Mouse (Mus musculus): ENCODE results near the gene Sapcd1. TPM values are rescaled to one million over a fixed set of nuclear protein-coding genes. Genes with fewer than 3 reads are reported as not detected.

Sapcd1 gene
- polyA plus RNA-seq, 1 experiment from 2014 or later = 3.0 TPM

DNA sequence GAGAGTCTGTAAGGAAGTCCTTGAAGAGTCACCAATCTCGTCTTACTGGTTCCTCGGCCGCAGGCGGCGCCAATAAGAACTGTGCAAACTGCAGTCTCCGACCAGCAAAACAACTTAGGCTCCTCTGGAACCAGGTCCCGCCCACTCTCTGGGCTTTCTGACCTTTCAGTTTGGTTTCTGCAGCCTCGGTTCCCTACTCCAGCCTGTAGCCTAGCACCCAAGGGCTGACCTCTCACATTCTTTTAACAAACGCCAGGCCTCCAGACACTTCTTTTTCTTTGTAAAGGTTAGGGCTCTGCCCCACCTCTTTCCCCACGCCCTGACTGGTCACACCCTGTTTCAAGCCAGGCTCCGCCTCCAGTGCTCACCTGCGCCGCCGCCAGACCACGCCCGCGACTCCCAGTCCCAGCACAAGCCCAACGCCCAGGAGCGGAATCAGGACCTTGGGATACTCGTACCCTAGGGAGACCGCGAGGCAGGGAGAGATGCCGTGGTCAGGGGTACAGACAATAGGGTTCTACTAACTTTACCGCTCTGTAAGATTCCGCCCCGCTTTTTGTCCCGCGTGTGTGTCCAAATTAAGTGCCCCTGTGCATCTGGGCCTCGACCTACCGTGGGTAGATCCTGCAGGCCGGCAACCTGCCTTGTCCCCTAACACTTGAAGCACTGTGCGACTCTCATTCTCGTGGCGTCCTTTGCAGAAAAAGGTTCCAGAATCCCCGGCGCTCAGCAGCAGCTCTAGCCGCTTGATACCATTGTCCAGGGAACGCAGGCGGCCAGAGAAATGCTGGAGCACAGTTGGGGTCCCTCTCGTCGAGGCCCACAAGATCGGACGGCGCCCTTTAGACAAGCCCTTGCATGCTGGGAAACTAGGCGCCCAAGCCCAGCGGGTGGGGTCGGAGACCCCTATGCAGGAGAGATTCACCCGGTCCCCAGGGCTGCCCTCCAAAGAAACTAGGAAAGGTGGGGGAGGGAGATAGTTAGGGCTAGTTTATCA is 37.4 kb upstream of the Sapcd1 start, which contains the start of gene Ly6g6c:
Ly6g6c (plus strand) TSS at position 438 of the 997 bp plus-strand sequence.
- Histone ChIP-seq H3K9me3 (replicated peaks; ENCODE audit: control insufficient read depth, low read length) (no peaks in the 10 kb centered on the region), H3K36me3 (ENCODE audit: control insufficient read depth, insufficient read depth) (peaks cover 11% of the 10 kb centered on the region; the same call in 1 of the 2 replicates), H3K4me1 (ENCODE audit: control insufficient read depth, insufficient read depth, low read length) (peaks cover 15% of the 10 kb centered on the region), H3K27ac (ENCODE audit: low read length) (no peak within 1 kb of the TSS), H3K9ac (ENCODE audit: low read length) (peak within 1 kb of the TSS; percentile 50; the same call in 1 of the 2 replicates), H3K4me2 (ENCODE audit: low read depth, low read length) (peak within 1 kb of the TSS; percentile 74), H3K27me3 (ENCODE audit: control insufficient read depth, insufficient read depth, low read length) (peaks cover 28% of the 10 kb centered on the region), H3K4me3 (ENCODE audit: low read length) (peak within 1 kb of the TSS; percentile 47)
- peak; percentile 35; the same call in 1 of the 2 replicates for ATAC-seq (replicated peaks; ENCODE audit: extremely low read depth, insufficient read depth, low FRiP score)
- WGBS = 3% methylated on average over 48 of the region's 48 CpGs

DNA sequence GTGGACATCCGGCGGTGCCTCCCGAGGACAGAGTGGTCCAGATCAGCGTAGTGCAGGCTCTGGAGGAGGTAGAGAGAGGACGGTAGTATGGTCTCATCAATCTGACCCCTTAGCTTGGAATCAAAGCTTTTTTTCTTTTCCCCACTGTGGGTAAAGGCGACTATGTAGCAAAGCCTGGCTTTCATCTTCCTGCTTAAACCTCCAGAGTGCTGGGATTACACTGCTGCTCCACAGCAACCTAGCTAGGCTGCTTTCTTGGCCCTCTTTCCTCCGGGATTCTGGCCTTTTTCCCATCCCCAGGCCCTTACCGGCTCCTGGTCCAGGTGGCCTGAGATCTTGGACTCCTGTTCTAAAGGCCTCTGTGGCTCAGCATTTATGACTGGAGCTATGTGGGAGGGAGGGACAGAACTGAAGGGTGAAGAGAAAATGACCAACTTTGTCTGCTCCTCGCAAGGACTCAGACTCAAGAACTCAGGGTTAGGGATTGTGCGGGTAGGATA is 36.6 kb upstream of the Sapcd1 start:
- Histone ChIP-seq H3K4me2 (ENCODE audit: low read depth, low read length) (peak overlapping the region; percentile 74), H3K9ac (ENCODE audit: low read length) (no peak overlapping the region)
- WGBS = 31% methylated on average over 10 of the region's 10 CpGs

DNA sequence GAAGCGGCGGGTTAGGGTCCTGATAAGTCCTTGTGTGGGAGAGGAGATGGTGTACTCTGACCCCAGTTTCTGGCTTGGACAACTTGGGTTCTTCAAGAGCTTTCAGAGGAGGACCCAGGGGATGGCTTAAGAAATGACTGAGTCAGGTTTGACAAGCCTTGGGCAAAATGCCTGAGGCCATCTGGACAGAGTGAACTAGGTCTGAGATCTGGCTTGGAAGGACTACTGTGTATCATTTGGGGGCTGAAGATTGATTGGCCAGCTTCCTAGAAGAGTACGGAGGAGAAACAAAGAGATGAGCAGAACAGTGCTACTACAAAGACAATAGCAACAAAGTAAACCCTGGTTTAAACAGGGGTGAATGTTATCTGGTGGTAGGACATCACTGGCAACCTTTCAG is 35.6 kb upstream of the Sapcd1 start:
- Histone ChIP-seq H3K27ac (ENCODE audit: low read length) (no peak overlapping the region), H3K9ac (ENCODE audit: low read length) (no peak overlapping the region), H3K4me2 (ENCODE audit: low read depth, low read length) (no peak overlapping the region), H3K27me3 (ENCODE audit: control insufficient read depth, insufficient read depth, low read length) (peaks cover 28% of the 10 kb centered on the region), H3K4me1 (ENCODE audit: control insufficient read depth, insufficient read depth, low read length) (peaks cover 20% of the 10 kb centered on the region), H3K4me3 (ENCODE audit: low read length) (no peak overlapping the region), H3K9me3 (replicated peaks; ENCODE audit: control insufficient read depth, low read length) (no peaks in the 10 kb centered on the region), H3K36me3 (ENCODE audit: control insufficient read depth, insufficient read depth) (peaks cover 12% of the 10 kb centered on the region)
- no peak for ATAC-seq (replicated peaks; ENCODE audit: extremely low read depth, insufficient read depth, low FRiP score)
- 77% methylated on average over 3 of the region's 3 CpGs for WGBS

More for the DNA sequence above, 36.6 kb upstream of the Sapcd1 start:
- H3K4me1 ChIP-seq (ENCODE audit: control insufficient read depth, insufficient read depth, low read length) = peaks cover 20% of the 10 kb centered on the region
- H3K9me3 ChIP-seq (replicated peaks; ENCODE audit: control insufficient read depth, low read length) = no peaks in the 10 kb centered on the region
- H3K36me3 ChIP-seq (ENCODE audit: control insufficient read depth, insufficient read depth) = peaks cover 11% of the 10 kb centered on the region; the same call in 1 of the 2 replicates
- H3K27ac ChIP-seq (ENCODE audit: low read length) = no peak overlapping the region
- peak overlapping the region; percentile 47 for H3K4me3 ChIP-seq (ENCODE audit: low read length)
- H3K27me3 ChIP-seq (ENCODE audit: control insufficient read depth, insufficient read depth, low read length) = peaks cover 28% of the 10 kb centered on the region
- ATAC-seq (replicated peaks; ENCODE audit: extremely low read depth, insufficient read depth, low FRiP score) = no peak

DNA sequence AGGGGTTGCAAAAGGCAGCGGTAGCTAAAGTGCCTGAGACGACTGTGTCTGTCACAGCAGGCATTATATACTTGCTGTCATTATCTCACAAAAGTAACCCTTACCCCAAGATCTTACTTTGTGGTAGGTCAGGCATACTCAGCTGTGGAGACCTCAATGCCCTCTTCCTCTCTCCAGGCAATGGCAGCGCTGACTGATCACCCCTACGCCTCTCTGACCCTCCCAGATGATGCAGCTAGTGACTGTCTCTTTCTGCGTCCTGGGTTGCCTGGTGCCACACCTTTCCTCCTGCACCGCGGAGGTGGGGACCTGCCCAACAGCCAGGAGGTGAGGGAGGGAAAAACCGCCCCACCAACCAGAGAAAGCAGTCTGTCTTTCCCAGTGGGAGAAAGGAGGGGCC is 33.5 kb upstream of the Sapcd1 start:
- 80% methylated on average over 8 of the region's 8 CpGs for WGBS
- Histone ChIP-seq H3K9ac (ENCODE audit: low read length) (no peak overlapping the region), H3K27me3 (ENCODE audit: control insufficient read depth, insufficient read depth, low read length) (peaks cover 17% of the 10 kb centered on the region), H3K27ac (ENCODE audit: low read length) (no peak overlapping the region), H3K4me2 (ENCODE audit: low read depth, low read length) (no peak overlapping the region), H3K4me3 (ENCODE audit: low read length) (no peak overlapping the region), H3K36me3 (ENCODE audit: control insufficient read depth, insufficient read depth) (peaks cover 31% of the 10 kb centered on the region), H3K4me1 (ENCODE audit: control insufficient read depth, insufficient read depth, low read length) (peaks cover 20% of the 10 kb centered on the region), H3K9me3 (replicated peaks; ENCODE audit: control insufficient read depth, low read length) (no peaks in the 10 kb centered on the region)
- no peak for ATAC-seq (replicated peaks; ENCODE audit: extremely low read depth, insufficient read depth, low FRiP score)

DNA sequence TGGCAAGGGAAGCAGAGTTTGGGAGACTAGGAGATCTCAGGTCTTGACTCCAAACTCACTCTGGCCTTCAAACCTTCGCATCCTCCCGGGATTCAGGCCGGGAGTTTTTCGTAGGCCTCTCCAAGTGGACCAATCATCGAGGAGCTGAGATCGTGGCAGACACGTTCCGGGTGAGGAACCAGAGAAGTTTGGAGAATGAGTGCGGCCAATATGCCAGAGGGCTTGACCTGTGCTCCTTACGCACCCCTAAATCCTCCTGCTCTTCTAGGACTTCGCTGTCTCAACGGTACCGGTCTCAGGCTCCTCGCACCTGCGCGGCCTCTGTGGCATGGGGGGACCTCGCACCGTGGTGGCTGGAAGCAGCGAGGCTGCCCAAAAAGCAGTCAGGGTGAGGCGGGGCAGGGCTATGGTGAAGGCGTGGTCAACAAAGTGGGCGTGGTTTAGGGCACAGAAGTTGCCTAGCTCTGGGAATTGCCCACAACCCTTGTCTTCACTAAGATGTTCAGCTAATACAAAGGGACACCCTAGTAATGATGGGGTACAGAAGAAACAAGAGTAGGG is 33.0 kb upstream of the Sapcd1 start:
- no peak for ATAC-seq (replicated peaks; ENCODE audit: extremely low read depth, insufficient read depth, low FRiP score)
- no peak overlapping the region for H3K27ac ChIP-seq (ENCODE audit: low read length)
- H3K4me1 ChIP-seq (ENCODE audit: control insufficient read depth, insufficient read depth, low read length) = peaks cover 22% of the 10 kb centered on the region
- peak overlapping the region; percentile 85 for H3K4me3 ChIP-seq (ENCODE audit: low read length)
- H3K27me3 ChIP-seq (ENCODE audit: control insufficient read depth, insufficient read depth, low read length) = peaks cover 12% of the 10 kb centered on the region
- no peak overlapping the region for H3K9ac ChIP-seq (ENCODE audit: low read length)
- peak overlapping the region; percentile 89 for H3K4me2 ChIP-seq (ENCODE audit: low read depth, low read length)
- H3K36me3 ChIP-seq (ENCODE audit: control insufficient read depth, insufficient read depth) = peaks cover 36% of the 10 kb centered on the region
- H3K9me3 ChIP-seq (replicated peaks; ENCODE audit: control insufficient read depth, low read length) = no peaks in the 10 kb centered on the region
- WGBS = 69% methylated on average over 22 of the region's 22 CpGs

DNA sequence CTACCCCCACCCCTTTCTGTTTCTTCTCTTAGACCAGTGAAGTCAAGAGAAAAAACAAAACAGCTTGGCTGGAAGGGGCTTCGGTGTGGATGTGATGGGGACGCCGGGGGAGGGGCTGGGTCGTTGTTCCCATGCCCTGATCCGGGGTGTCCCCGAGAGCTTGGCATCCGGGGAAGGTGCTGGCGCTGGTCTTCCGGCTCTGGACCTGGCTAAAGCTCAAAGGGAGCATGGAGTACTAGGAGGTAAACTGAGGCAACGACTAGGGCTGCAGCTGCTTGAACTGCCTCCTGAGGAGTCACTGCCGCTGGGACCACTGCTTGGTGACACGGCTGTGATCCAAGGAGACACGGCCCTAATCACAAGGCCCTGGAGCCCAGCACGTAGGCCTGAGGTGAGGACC is 32.3 kb upstream of the Sapcd1 start:
- ATAC-seq (replicated peaks; ENCODE audit: extremely low read depth, insufficient read depth, low FRiP score) = no peak
- peak overlapping the region; percentile 97 for H3K27ac ChIP-seq (ENCODE audit: low read length)
- 32% methylated on average over 14 of the region's 14 CpGs for WGBS
- H3K9me3 ChIP-seq (replicated peaks; ENCODE audit: control insufficient read depth, low read length) = no peaks in the 10 kb centered on the region
- H3K27me3 ChIP-seq (ENCODE audit: control insufficient read depth, insufficient read depth, low read length) = peaks cover 11% of the 10 kb centered on the region
- H3K4me1 ChIP-seq (ENCODE audit: control insufficient read depth, insufficient read depth, low read length) = peaks cover 19% of the 10 kb centered on the region
- peak overlapping the region; percentile 90 for H3K9ac ChIP-seq (ENCODE audit: low read length)
- peak overlapping the region; percentile 89 for H3K4me2 ChIP-seq (ENCODE audit: low read depth, low read length)
- H3K36me3 ChIP-seq (ENCODE audit: control insufficient read depth, insufficient read depth) = peaks cover 43% of the 10 kb centered on the region
- peak overlapping the region; percentile 85 for H3K4me3 ChIP-seq (ENCODE audit: low read length)

DNA sequence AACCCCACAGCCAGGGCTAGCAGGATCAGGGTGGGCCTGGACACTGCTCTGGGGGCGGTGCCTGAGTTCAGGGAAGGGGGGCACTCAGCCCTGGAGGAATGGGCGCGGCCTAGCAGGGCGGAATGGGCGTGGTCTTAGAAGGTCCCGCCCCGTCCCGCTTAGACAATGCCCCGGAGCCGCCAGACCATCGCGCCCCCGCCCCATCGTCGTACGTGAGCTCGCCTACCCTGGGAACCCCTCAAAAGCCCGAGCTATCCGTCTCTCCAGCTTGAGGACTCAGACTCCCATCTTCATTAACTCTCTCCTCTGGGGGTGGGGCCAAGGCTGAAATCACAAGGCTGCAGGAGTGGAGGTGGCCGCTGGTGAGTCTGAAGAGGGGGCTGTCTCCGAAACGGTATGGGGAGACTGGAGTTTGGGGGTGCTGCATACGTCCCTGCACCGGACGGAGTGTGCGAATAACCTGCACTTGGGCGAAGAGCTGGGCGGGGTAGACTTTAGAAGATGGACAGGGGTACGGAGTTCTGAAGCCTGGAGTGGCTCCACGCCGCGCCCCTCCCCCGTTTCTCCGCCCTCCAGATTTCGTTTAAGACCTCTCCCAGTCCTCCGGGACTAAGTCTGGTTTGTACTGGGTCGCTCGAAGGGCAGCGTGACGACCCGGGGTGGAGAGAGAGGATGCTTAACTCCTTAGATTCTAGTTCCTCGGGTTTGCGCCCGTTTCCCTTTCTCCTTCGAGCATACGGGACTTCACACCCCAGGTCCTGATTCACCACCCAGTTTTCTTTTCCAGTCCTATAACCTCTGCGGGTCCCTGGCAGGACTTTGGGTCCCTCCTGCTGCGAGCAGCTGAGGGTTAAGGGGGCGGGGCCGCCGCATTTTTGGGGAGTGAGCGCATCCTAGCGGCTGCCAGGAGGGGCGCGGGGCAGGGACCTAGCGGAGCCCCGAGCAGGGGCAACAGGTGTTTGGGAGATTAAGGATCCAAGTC is 31.4 kb upstream of the Sapcd1 start, which contains the start of gene Ddah2:
Ddah2 (plus strand) TSS at position 125 of the 982 bp plus-strand sequence.
- Histone ChIP-seq H3K27me3 (ENCODE audit: control insufficient read depth, insufficient read depth, low read length) (peaks cover 5% of the 10 kb centered on the region), H3K36me3 (ENCODE audit: control insufficient read depth, insufficient read depth) (peaks cover 50% of the 10 kb centered on the region), H3K27ac (ENCODE audit: low read length) (peak within 1 kb of the TSS; percentile 97), H3K4me3 (ENCODE audit: low read length) (peak within 1 kb of the TSS; percentile 85), H3K9me3 (replicated peaks; ENCODE audit: control insufficient read depth, low read length) (no peaks in the 10 kb centered on the region), H3K9ac (ENCODE audit: low read length) (peak within 1 kb of the TSS; percentile 90), H3K4me2 (ENCODE audit: low read depth, low read length) (peak within 1 kb of the TSS; percentile 89), H3K4me1 (ENCODE audit: control insufficient read depth, insufficient read depth, low read length) (peaks cover 17% of the 10 kb centered on the region)
- under 1% methylated on average over 56 of the region's 57 CpGs for WGBS
- ATAC-seq (replicated peaks; ENCODE audit: extremely low read depth, insufficient read depth, low FRiP score) = peak; percentile 93

DNA sequence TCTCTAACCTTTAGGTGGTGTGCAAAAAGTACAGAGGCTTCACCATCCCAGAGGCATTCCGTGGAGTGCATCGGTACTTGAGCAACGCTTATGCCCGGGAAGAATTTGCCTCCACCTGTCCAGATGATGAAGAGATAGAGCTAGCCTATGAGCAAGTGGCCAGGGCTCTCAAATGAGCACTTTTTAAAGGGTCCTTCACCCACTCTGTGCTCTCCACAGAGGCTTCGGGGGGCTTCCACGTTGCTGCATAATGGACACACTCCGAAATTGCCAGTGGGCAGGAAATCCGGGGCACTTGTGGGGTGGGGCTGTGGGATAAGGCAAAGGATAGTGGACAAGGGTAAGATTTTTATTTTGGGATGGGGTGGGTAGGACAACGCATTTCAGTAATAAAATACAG is 30.5 kb upstream of the Sapcd1 start:
- no peaks in the 10 kb centered on the region for H3K27me3 ChIP-seq (ENCODE audit: control insufficient read depth, insufficient read depth, low read length)
- H3K36me3 ChIP-seq (ENCODE audit: control insufficient read depth, insufficient read depth) = peaks cover 59% of the 10 kb centered on the region
- peak overlapping the region; percentile 85 for H3K4me3 ChIP-seq (ENCODE audit: low read length)
- no peak overlapping the region for H3K9ac ChIP-seq (ENCODE audit: low read length)
- H3K9me3 ChIP-seq (replicated peaks; ENCODE audit: control insufficient read depth, low read length) = no peaks in the 10 kb centered on the region
- peak overlapping the region; percentile 97 for H3K27ac ChIP-seq (ENCODE audit: low read length)
- peak overlapping the region; percentile 89; the same call in 1 of the 2 replicates for H3K4me2 ChIP-seq (ENCODE audit: low read depth, low read length)
- H3K4me1 ChIP-seq (ENCODE audit: control insufficient read depth, insufficient read depth, low read length) = peaks cover 17% of the 10 kb centered on the region
- WGBS = 53% methylated on average over 9 of the region's 9 CpGs
- no peak for ATAC-seq (replicated peaks; ENCODE audit: extremely low read depth, insufficient read depth, low FRiP score)

Data from heart, embryonic 16.5 days (tissue).